Mouse (Mus musculus) embryonic fibroblast, embryonic 13.5 days (primary cell): ENCODE results near the gene Irf8.

ENCODE experiments used
- CTCF ChIP-seq: IDR thresholded peaks from 2 replicates; pipeline ENCODE4 v1.5.1; 2011; ENCODE audit warnings: mild to moderate bottlenecking, control low read depth, low read length, moderate library complexity, borderline replicate concordance; ENCODE audit not compliant: insufficient read depth
- POLR2A ChIP-seq: IDR thresholded peaks from 2 replicates; pipeline ENCODE4 v1.6.1; 2011; ENCODE audit warnings: low read depth, mild to moderate bottlenecking, control low read depth, low read length, moderate library complexity

- TF ChIP-seq CTCF (no peak), POLR2A (no peak)
These were observed 30.5 kb downstream of the Irf8 start for GRCm38 (mm10) chr8:120766622-120767021.
